Mouse (Mus musculus) neural tube, embryonic 12.5 days (tissue): ENCODE measurements at regions not wholly inside any gene's neighbourhood (a gene's known extent, or its start where the extent isn't known, plus 50 kb on each side); places are given as distances from the start of the nearest gene placed in this dataset.

Experiments used
- ATAC-seq: fragments of 200-750 bp; cut with Nextera tagmentation; 2 replicates; pipeline ENCODE4 v1.8.0; 2017; ENCODE audit warnings: low read depth, mild to moderate bottlenecking, moderate TSS enrichment, moderate library complexity; ENCODE audit not compliant: low FRiP score
- H3K27ac ChIP-seq: fragments of 300-500 bp; sonication (generic); 2 replicates; pipeline ENCODE4 v1.5.1; 2016
- H3K27me3 ChIP-seq: fragments of 300-500 bp; sonication (generic); replicated peaks from 2 replicates; pipeline ENCODE4 v1.6.1; 2016; ENCODE audit warnings: mild to moderate bottlenecking
- H3K36me3 ChIP-seq: fragments of 300-500 bp; sonication (generic); 2 replicates; pipeline ENCODE4 v1.6.1; 2016; ENCODE audit warnings: mild to moderate bottlenecking
- H3K4me1 ChIP-seq: fragments of 300-500 bp; sonication (generic); 2 replicates; pipeline ENCODE4 v1.6.1; 2016
- H3K4me2 ChIP-seq: fragments of 300-500 bp; sonication (generic); replicated peaks from 2 replicates; pipeline ENCODE4 v1.6.1; 2016; ENCODE audit warnings: mild to moderate bottlenecking
- H3K4me3 ChIP-seq: fragments of 300-500 bp; sonication (generic); 2 replicates; pipeline ENCODE4 v1.5.1; 2016
- H3K9ac ChIP-seq: fragments of 300-500 bp; sonication (generic); 2 replicates; pipeline ENCODE4 v1.6.1; 2016; ENCODE audit warnings: mild to moderate bottlenecking
- H3K9me3 ChIP-seq: fragments of 300-500 bp; sonication (generic); 2 replicates; pipeline ENCODE4 v1.6.1; 2016; ENCODE audit warnings: mild to moderate bottlenecking
- WGBS: fragments of 180-500 bp; shearing (Covaris S2); methylation state at CpG from one replicate; pipeline ENCODE4 v1.1.7; 2016; 5-methylcytosine and 5-hydroxymethylcytosine counted together

GRCm38 (mm10) chr8:103430874-103431492, 645.5 kb upstream of the Cdh11 start:
- ATAC-seq, result no peak
- H3K4me2 ChIP-seq, result no peak overlapping the region
- H3K4me3 ChIP-seq, result no peak overlapping the region
- no peak overlapping the region for H3K9ac ChIP-seq
- no peak overlapping the region for H3K27ac ChIP-seq
- H3K4me1 ChIP-seq, result no peaks in the 10 kb centered on the region
- 92% methylated on average over 3 of the region's 3 CpGs for WGBS
- no peaks in the 10 kb centered on the region for H3K36me3 ChIP-seq
- no peaks in the 10 kb centered on the region for H3K9me3 ChIP-seq
- no peaks in the 10 kb centered on the region for H3K27me3 ChIP-seq

GRCm38 (mm10) chr8:103433532-103434105, 648.2 kb upstream of the Cdh11 start:
- Histone ChIP-seq H3K9ac (no peak overlapping the region), H3K4me2 (no peak overlapping the region), H3K36me3 (no peaks in the 10 kb centered on the region), H3K27ac (no peak overlapping the region), H3K4me1 (no peaks in the 10 kb centered on the region), H3K9me3 (no peaks in the 10 kb centered on the region), H3K4me3 (no peak overlapping the region), H3K27me3 (no peaks in the 10 kb centered on the region)
- 93% methylated on average over 6 of the region's 6 CpGs for WGBS
- ATAC-seq, result no peak

GRCm38 (mm10) chr8:103438995-103439717, 653.7 kb upstream of the Cdh11 start:
- no peak for ATAC-seq
- no peak overlapping the region for H3K4me3 ChIP-seq
- H3K27ac ChIP-seq, result no peak overlapping the region
- H3K9me3 ChIP-seq, result no peaks in the 10 kb centered on the region
- 0 out of 2 replicates have a peak, but pooled peaks cover 12% of the 10 kb centered on the region for H3K4me1 ChIP-seq
- no peak overlapping the region for H3K9ac ChIP-seq
- H3K27me3 ChIP-seq, result no peaks in the 10 kb centered on the region
- no peak overlapping the region for H3K4me2 ChIP-seq
- WGBS, result 92% methylated on average over 6 of the region's 6 CpGs
- no peaks in the 10 kb centered on the region for H3K36me3 ChIP-seq

- no peak overlapping the region for H3K27ac ChIP-seq
- WGBS, result 81% methylated on average over 5 of the region's 5 CpGs
- H3K9me3 ChIP-seq, result no peaks in the 10 kb centered on the region
- H3K4me2 ChIP-seq, result no peak overlapping the region
- 0 out of 2 replicates have a peak, but pooled peaks cover 12% of the 10 kb centered on the region for H3K4me1 ChIP-seq
- no peak overlapping the region for H3K9ac ChIP-seq
- H3K27me3 ChIP-seq, result no peaks in the 10 kb centered on the region
- H3K4me3 ChIP-seq, result no peak overlapping the region
- no peak for ATAC-seq
- H3K36me3 ChIP-seq, result no peaks in the 10 kb centered on the region
Observed at GRCm38 (mm10) chr8:103441163-103441562, 655.7 kb upstream of the Cdh11 start.

- Histone ChIP-seq H3K9me3 (no peaks in the 10 kb centered on the region), H3K4me1 (0 out of 2 replicates have a peak, but pooled peaks cover 12% of the 10 kb centered on the region), H3K4me3 (no peak overlapping the region), H3K9ac (no peak overlapping the region), H3K4me2 (no peak overlapping the region), H3K27ac (no peak overlapping the region), H3K27me3 (no peaks in the 10 kb centered on the region), H3K36me3 (no peaks in the 10 kb centered on the region)
- WGBS, result 11% methylated on average over 6 of the region's 6 CpGs
- peak; percentile 69 for ATAC-seq
Observed at GRCm38 (mm10) chr8:103442420-103443125, 657.1 kb upstream of the Cdh11 start.

GRCm38 (mm10) chr8:103444577-103444976, 656.8 kb upstream of the Cdh5 start:
- Histone ChIP-seq H3K27me3 (no peaks in the 10 kb centered on the region), H3K9me3 (no peaks in the 10 kb centered on the region), H3K4me3 (no peak overlapping the region), H3K4me1 (0 out of 2 replicates have a peak, but pooled peaks cover 12% of the 10 kb centered on the region), H3K27ac (no peak overlapping the region), H3K36me3 (no peaks in the 10 kb centered on the region), H3K4me2 (no peak overlapping the region), H3K9ac (no peak overlapping the region)
- ATAC-seq, result no peak
- 74% methylated on average over 7 of the region's 7 CpGs for WGBS

- Histone ChIP-seq H3K9ac (no peak overlapping the region), H3K27ac (no peak overlapping the region), H3K36me3 (no peaks in the 10 kb centered on the region), H3K9me3 (no peaks in the 10 kb centered on the region), H3K27me3 (no peaks in the 10 kb centered on the region), H3K4me3 (no peak overlapping the region), H3K4me2 (no peak overlapping the region), H3K4me1 (0 out of 2 replicates have a peak, but pooled peaks cover 12% of the 10 kb centered on the region)
- 85% methylated on average over 2 of the region's 2 CpGs for WGBS
- ATAC-seq, result no peak
Observed at GRCm38 (mm10) chr8:103445378-103445777, 656.0 kb upstream of the Cdh5 start.

- Histone ChIP-seq H3K9ac (no peak overlapping the region), H3K27me3 (no peaks in the 10 kb centered on the region), H3K4me3 (no peak overlapping the region), H3K27ac (no peak overlapping the region), H3K4me1 (0 out of 2 replicates have a peak, but pooled peaks cover 3% of the 10 kb centered on the region), H3K9me3 (no peaks in the 10 kb centered on the region), H3K4me2 (no peak overlapping the region), H3K36me3 (no peaks in the 10 kb centered on the region)
- ATAC-seq, result no peak
- 73% methylated on average over 5 of the region's 5 CpGs for WGBS
Observed at GRCm38 (mm10) chr8:103447916-103448315, 653.5 kb upstream of the Cdh5 start.

- WGBS, result 77% methylated on average over 5 of the region's 5 CpGs
- no peaks in the 10 kb centered on the region for H3K4me1 ChIP-seq
- no peak overlapping the region for H3K4me3 ChIP-seq
- no peak overlapping the region for H3K4me2 ChIP-seq
- no peak overlapping the region for H3K9ac ChIP-seq
- H3K27me3 ChIP-seq, result no peaks in the 10 kb centered on the region
- H3K27ac ChIP-seq, result no peak overlapping the region
- no peaks in the 10 kb centered on the region for H3K36me3 ChIP-seq
- H3K9me3 ChIP-seq, result no peaks in the 10 kb centered on the region
- ATAC-seq, result no peak
Observed at GRCm38 (mm10) chr8:103451381-103452018, 649.9 kb upstream of the Cdh5 start.

- no peaks in the 10 kb centered on the region for H3K27me3 ChIP-seq
- ATAC-seq, result no peak
- H3K9ac ChIP-seq, result no peak overlapping the region
- H3K27ac ChIP-seq, result no peak overlapping the region
- no peaks in the 10 kb centered on the region for H3K36me3 ChIP-seq
- peaks cover 7% of the 10 kb centered on the region; the same call in 1 of the 2 replicates for H3K9me3 ChIP-seq
- H3K4me1 ChIP-seq, result no peaks in the 10 kb centered on the region
- no peak overlapping the region for H3K4me2 ChIP-seq
- WGBS, result 64% methylated on average over 6 of the region's 6 CpGs
- no peak overlapping the region for H3K4me3 ChIP-seq
Observed at GRCm38 (mm10) chr8:103457176-103457575, 644.2 kb upstream of the Cdh5 start.

GRCm38 (mm10) chr8:103463557-103463956, 637.9 kb upstream of the Cdh5 start:
- no peaks in the 10 kb centered on the region for H3K27me3 ChIP-seq
- H3K4me2 ChIP-seq, result no peak overlapping the region
- H3K4me1 ChIP-seq, result no peaks in the 10 kb centered on the region
- no peak overlapping the region for H3K27ac ChIP-seq
- H3K4me3 ChIP-seq, result no peak overlapping the region
- 63% methylated on average over 4 of the region's 4 CpGs for WGBS
- no peaks in the 10 kb centered on the region for H3K36me3 ChIP-seq
- no peak for ATAC-seq
- H3K9me3 ChIP-seq, result peaks cover 7% of the 10 kb centered on the region; the same call in 1 of the 2 replicates
- H3K9ac ChIP-seq, result no peak overlapping the region
